Mouse (Mus musculus) adrenal gland, adult 10 weeks (tissue): Measurements from ENCODE around the gene Ak5. TPM values are rescaled to one million over a fixed set of nuclear protein-coding genes. Genes with fewer than 3 reads are reported as not detected.

Experiments
- polyA plus RNA-seq: library from polyadenylated mRNA; stranded (reverse); fragments of 350-450 nt; fragmentation: Illumina TruSeq; extraction: RNeasy Lipid Tissue Mini Kit (QIAGEN cat#74804); gene quantifications from one replicate; pipeline ENCODE4 v1.2.3, GENCODE M21; 2014; ENCODE audit warnings: low read depth, low replicate concordance

Ak5 gene
- 1.9 TPM for polyA plus RNA-seq

GRCm38 (mm10) chr3:152668239-152668638, at the start of gene Ak5:
Ak5 (minus strand) TSS chr3:152668360.

GRCm38 (mm10) chr3:152713991-152714902, 46.1 kb upstream of the Ak5 start, which contains the start of gene Pigk:
Pigk (plus strand) TSS chr3:152714100.

Other genes starting within 250 kb of the Ak5 start
- gene Pigk, start 45.7 kb upstream of the Ak5 start, polyA plus RNA-seq = 136 TPM